Mouse (Mus musculus): ENCODE data around the gene Cdkn2c.
A peak's percentile ranks its signal among the peaks of the same experiment; 100 is the strongest.

GRCm38 (mm10) chr4:109634971-109635370 is 32.0 kb downstream of the Cdkn2c start:
- peak; percentile 67 for TF ChIP-seq CTCF (conservative IDR thresholded peaks at IDR 0.05; ENCODE audit: low read length)
- no peak for TF ChIP-seq POU5F1 (IDR thresholded peaks at IDR 0.05; ENCODE audit: borderline replicate concordance, low read length)
- no peak for TF ChIP-seq NANOG (IDR thresholded peaks at IDR 0.05; ENCODE audit: borderline replicate concordance, low read length)
